Mouse (Mus musculus): ENCODE measurements around the gene Rnf166. TPM values are rescaled to one million over a fixed set of nuclear protein-coding genes. Genes with fewer than 3 reads are reported as not detected.

Gene Rnf166
- polyA plus RNA-seq, 2 experiments = 47.0 to 80.1 TPM

DNA sequence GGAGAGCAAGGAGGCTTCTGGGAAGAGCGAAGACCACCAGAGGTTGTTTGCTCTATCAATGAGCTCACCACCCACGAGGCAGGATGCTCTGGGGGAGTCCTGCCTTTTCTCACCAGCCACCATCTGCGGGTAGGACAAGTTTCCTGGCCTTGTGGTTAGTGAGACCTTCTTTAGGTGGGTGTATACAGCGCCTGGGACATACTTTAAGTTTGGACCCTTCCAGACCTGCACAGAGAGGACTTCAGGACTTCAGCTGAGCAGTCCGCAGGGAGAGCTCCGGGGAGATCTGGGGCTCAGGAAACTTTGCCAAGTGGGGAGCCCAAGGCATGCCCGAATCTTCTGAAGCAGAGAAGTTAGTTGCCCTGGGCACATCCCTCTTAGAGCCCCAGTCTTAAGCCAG lies 15.9 kb downstream of the Rnf166 start:
- TF ChIP-seq POLR2A (IDR thresholded peaks at IDR 0.05; ENCODE audit: borderline replicate concordance, extremely low read depth, insufficient read depth, insufficient read length) = no peak
- Histone ChIP-seq H3K27ac (replicated peaks; ENCODE audit: low read depth, low read length) (no peak overlapping the region), H3K9ac (ENCODE audit: low read depth, low read length, severe bottlenecking) (peak overlapping the region; percentile 12; the same call in 1 of the 2 replicates), H3K9me3 (ENCODE audit: control insufficient read depth, low read length) (no peaks in the 10 kb centered on the region), H3K4me3 (replicated peaks; ENCODE audit: low read length) (peak overlapping the region; percentile 30), H3K4me1 (ENCODE audit: control insufficient read depth, insufficient read depth, low read length) (peaks cover 13% of the 10 kb centered on the region), H3K36me3 (ENCODE audit: control insufficient read depth, insufficient read depth, low read length) (no peaks in the 10 kb centered on the region), H3K27me3 (ENCODE audit: control insufficient read depth, insufficient read depth, low read length) (peaks cover 31% of the 10 kb centered on the region), H3K4me2 (replicated peaks; ENCODE audit: low read depth, low read length, severe bottlenecking) (peak overlapping the region; percentile 47)
- ATAC-seq (ENCODE audit: low FRiP score, low read depth) = no peak
- 25% methylated on average over 7 of the region's 7 CpGs for WGBS
- DNase-seq (ENCODE audit: low spot score) = no peak

DNA sequence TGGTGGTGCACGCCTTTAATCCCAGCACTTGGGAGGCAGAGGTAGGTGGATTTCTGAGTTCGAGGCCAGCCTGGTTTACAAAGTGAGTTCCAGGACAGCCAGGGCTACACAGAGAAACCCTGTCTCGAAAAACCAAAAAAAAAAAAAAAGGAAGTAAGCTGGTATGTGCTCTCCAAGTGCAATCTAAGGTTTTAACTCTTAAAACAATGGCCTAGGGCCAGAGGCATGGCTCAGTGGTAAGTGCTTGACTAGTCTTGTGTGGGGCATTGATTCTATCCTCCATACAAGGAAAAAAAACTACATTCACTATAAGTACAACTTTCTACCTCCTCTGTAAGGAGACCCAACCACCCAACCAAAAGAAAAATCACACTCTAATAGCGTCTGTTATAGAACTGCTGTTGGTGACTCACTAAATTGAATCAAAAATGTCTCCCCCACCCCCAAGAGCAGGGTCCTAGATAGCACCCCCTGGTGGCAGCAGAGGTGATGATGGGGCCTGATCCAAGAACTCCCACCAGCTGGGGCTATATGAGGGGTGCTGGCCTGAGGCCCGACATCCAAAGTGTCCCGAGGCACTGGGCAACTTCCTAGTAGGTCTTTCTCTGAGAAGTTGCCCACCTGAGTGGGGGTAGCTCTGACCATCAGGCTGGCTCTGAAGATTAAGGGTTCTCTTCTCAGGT lies 16.5 kb downstream of the Rnf166 start:
- no peak overlapping the region for H3K4me2 ChIP-seq (replicated peaks; ENCODE audit: low read depth, low read length, severe bottlenecking)
- DNase-seq (ENCODE audit: low spot score) (no peak), ATAC-seq (ENCODE audit: low FRiP score, low read depth) (no peak)
- H3K4me1 ChIP-seq (ENCODE audit: control insufficient read depth, insufficient read depth, low read length) = peaks cover 13% of the 10 kb centered on the region
- WGBS = 50% methylated on average over 5 of the region's 6 CpGs
- H3K27ac ChIP-seq (replicated peaks; ENCODE audit: low read depth, low read length) = no peak overlapping the region
- no peak overlapping the region for H3K9ac ChIP-seq (ENCODE audit: low read depth, low read length, severe bottlenecking)
- H3K9me3 ChIP-seq (ENCODE audit: control insufficient read depth, low read length) = no peaks in the 10 kb centered on the region
- TF ChIP-seq POLR2A (IDR thresholded peaks at IDR 0.05; ENCODE audit: borderline replicate concordance, extremely low read depth, insufficient read depth, insufficient read length) = no peak
- H3K4me3 ChIP-seq (replicated peaks; ENCODE audit: low read length) = no peak overlapping the region
- H3K36me3 ChIP-seq (ENCODE audit: control insufficient read depth, insufficient read depth, low read length) = no peaks in the 10 kb centered on the region
- H3K27me3 ChIP-seq (ENCODE audit: control insufficient read depth, insufficient read depth, low read length) = peaks cover 31% of the 10 kb centered on the region

DNA sequence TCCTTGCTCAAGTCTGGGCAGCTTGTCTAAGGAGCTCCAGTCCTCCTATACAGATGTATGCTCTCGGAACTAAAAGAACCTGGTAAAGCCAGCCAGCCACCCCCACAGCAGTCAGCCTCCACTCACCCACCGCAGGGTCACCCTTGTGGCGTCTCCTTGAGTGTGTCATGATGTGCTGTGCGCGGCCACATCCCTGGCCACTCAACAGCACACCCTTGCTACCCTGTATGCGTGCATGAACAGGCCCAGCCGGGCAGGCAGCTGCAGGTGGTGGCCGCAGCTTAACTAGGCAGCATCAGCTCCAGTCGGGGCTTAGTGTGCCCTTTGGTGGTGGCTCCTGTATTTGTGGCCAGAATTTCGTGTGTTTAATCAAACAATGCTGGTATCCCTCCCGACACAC lies 18.7 kb downstream of the Rnf166 start:
- Histone ChIP-seq H3K9me3 (ENCODE audit: control insufficient read depth, low read length) (no peaks in the 10 kb centered on the region), H3K4me2 (replicated peaks; ENCODE audit: low read depth, low read length, severe bottlenecking) (no peak overlapping the region), H3K9ac (ENCODE audit: low read depth, low read length, severe bottlenecking) (no peak overlapping the region), H3K36me3 (ENCODE audit: control insufficient read depth, insufficient read depth, low read length) (no peaks in the 10 kb centered on the region), H3K4me1 (ENCODE audit: control insufficient read depth, insufficient read depth, low read length) (peaks cover 13% of the 10 kb centered on the region), H3K27me3 (ENCODE audit: control insufficient read depth, insufficient read depth, low read length) (peaks cover 31% of the 10 kb centered on the region), H3K27ac (replicated peaks; ENCODE audit: low read depth, low read length) (no peak overlapping the region), H3K4me3 (replicated peaks; ENCODE audit: low read length) (no peak overlapping the region)
- DNase-seq (ENCODE audit: low spot score) (no peak), ATAC-seq (ENCODE audit: low FRiP score, low read depth) (no peak)
- TF ChIP-seq POLR2A (IDR thresholded peaks at IDR 0.05; ENCODE audit: borderline replicate concordance, extremely low read depth, insufficient read depth, insufficient read length) = no peak
- WGBS = 69% methylated on average over 11 of the region's 11 CpGs

DNA sequence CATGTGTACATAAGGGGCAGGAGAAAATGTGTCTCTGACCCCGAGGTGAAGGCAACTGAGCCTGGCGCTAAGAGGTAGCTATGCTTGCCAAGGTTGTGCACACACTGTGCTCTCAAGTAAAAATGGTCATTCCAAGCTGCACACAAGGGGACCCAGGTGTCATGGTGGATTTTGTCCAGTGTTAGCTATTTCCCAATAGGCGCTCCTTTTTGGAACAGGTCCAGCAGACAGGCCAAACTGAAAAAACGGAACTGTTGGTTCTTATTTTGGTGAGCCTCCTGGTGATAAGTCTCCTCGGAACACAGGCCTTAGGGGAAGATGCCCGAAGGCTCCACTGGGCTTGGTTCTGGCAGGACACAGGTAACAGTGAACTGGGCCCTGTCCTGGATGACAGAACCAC lies 21.5 kb downstream of the Rnf166 start:
- peaks cover 9% of the 10 kb centered on the region; the same call in 1 of the 2 replicates for H3K27me3 ChIP-seq (ENCODE audit: control insufficient read depth, insufficient read depth, low read length)
- H3K4me3 ChIP-seq (replicated peaks; ENCODE audit: low read length) = no peak overlapping the region
- no peaks in the 10 kb centered on the region for H3K4me1 ChIP-seq (ENCODE audit: control insufficient read depth, insufficient read depth, low read length)
- no peak for DNase-seq (ENCODE audit: low spot score)
- H3K36me3 ChIP-seq (ENCODE audit: control insufficient read depth, insufficient read depth, low read length) = no peaks in the 10 kb centered on the region
- H3K27ac ChIP-seq (replicated peaks; ENCODE audit: low read depth, low read length) = no peak overlapping the region
- H3K9me3 ChIP-seq (ENCODE audit: control insufficient read depth, low read length) = no peaks in the 10 kb centered on the region
- WGBS = 86% methylated on average over 6 of the region's 6 CpGs
- no peak overlapping the region for H3K4me2 ChIP-seq (replicated peaks; ENCODE audit: low read depth, low read length, severe bottlenecking)
- no peak overlapping the region for H3K9ac ChIP-seq (ENCODE audit: low read depth, low read length, severe bottlenecking)
- TF ChIP-seq POLR2A (IDR thresholded peaks at IDR 0.05; ENCODE audit: borderline replicate concordance, extremely low read depth, insufficient read depth, insufficient read length) = no peak
- ATAC-seq (ENCODE audit: low FRiP score, low read depth) = no peak

DNA sequence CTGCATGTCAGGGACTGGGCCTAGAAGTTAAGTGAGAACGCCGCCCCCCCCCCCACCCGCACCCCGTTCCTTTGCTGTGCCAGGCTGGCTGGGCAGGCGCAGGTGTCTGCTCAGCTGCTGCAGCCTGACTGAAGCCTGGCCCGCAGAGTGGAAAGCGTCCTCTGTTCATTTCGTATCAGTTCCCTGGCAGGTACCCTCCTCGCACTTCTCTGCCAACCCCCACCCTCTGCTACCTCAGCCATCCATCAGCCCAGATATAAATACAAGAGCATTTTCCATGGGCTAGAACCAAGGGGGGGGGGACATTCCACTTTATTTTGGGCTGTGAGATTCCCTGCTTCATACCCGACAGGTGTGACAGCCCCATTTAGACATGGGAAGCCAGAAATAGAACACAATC lies 23.7 kb downstream of the Rnf166 start:
- Histone ChIP-seq H3K36me3 (ENCODE audit: control insufficient read depth, insufficient read depth, low read length) (no peaks in the 10 kb centered on the region), H3K4me3 (replicated peaks; ENCODE audit: low read length) (no peak overlapping the region), H3K9me3 (ENCODE audit: control insufficient read depth, low read length) (no peaks in the 10 kb centered on the region), H3K9ac (ENCODE audit: low read depth, low read length, severe bottlenecking) (no peak overlapping the region), H3K4me1 (ENCODE audit: control insufficient read depth, insufficient read depth, low read length) (no peaks in the 10 kb centered on the region), H3K27ac (replicated peaks; ENCODE audit: low read depth, low read length) (no peak overlapping the region), H3K27me3 (ENCODE audit: control insufficient read depth, insufficient read depth, low read length) (no peaks in the 10 kb centered on the region), H3K4me2 (replicated peaks; ENCODE audit: low read depth, low read length, severe bottlenecking) (no peak overlapping the region)
- 76% methylated on average over 10 of the region's 10 CpGs for WGBS
- DNase-seq (ENCODE audit: low spot score) = no peak
- ATAC-seq (ENCODE audit: low FRiP score, low read depth) = peak; percentile 62; the same call in 1 of the 2 replicates
- no peak for TF ChIP-seq POLR2A (IDR thresholded peaks at IDR 0.05; ENCODE audit: borderline replicate concordance, extremely low read depth, insufficient read depth, insufficient read length)

All from limb, embryonic 14.5 days (tissue).